Mouse (Mus musculus) G1E (cell line): ENCODE measurements around the gene Lilr4b. TPM values are rescaled to one million over a fixed set of nuclear protein-coding genes. Genes with fewer than 3 reads are reported as not detected.

Experiments used
- ATAC-seq: 2 replicates; pipeline ENCODE4 v1.8.0; 2016; ENCODE audit warnings: mild to moderate bottlenecking; ENCODE audit not compliant: insufficient number of reproducible peaks, poor library complexity, low FRiP score, severe bottlenecking; ENCODE audit errors: extremely low read depth
- DNase-seq: peaks from one replicate; pipeline ENCODE4 v3.0.0; 2012; ENCODE audit warnings: low spot score
- H3K27me3 ChIP-seq: 2 replicates; pipeline ENCODE4 v1.6.1; 2012; ENCODE audit warnings: mild to moderate bottlenecking, low read length, inconsistent platforms; ENCODE audit not compliant: insufficient read depth
- H3K36me3 ChIP-seq: replicated peaks from 2 replicates; pipeline ENCODE3; 2012; ENCODE audit warnings: mild to moderate bottlenecking, inconsistent platforms
- H3K4me1 ChIP-seq: 2 replicates; pipeline ENCODE4 v1.6.1; 2012; ENCODE audit warnings: low read depth, low read length, inconsistent platforms, mixed read lengths; ENCODE audit not compliant: insufficient read depth
- H3K4me3 ChIP-seq: 2 replicates; pipeline ENCODE4 v1.5.1; 2012; ENCODE audit warnings: low read depth, mild to moderate bottlenecking, inconsistent platforms, low read length, moderate library complexity, mixed read lengths
- H3K9me3 ChIP-seq: replicated peaks from 2 replicates; pipeline ENCODE4 v1.6.1; 2012; ENCODE audit warnings: inconsistent platforms
- CTCF ChIP-seq: IDR thresholded peaks from 2 replicates; pipeline ENCODE4 v1.5.1; 2012; ENCODE audit warnings: low read depth, low read length, inconsistent platforms, mixed read lengths
- GATA1 ChIP-seq: IDR thresholded peaks from 2 replicates; pipeline ENCODE4 v1.6.1; 2012; ENCODE audit warnings: borderline replicate concordance, low read length, inconsistent platforms, mixed read lengths
- GATA2 ChIP-seq: IDR thresholded peaks from 2 replicates; pipeline ENCODE4 v1.6.1; 2012; ENCODE audit warnings: low read depth, low read length, inconsistent platforms, borderline replicate concordance
- POLR2AphosphoS5 ChIP-seq: IDR thresholded peaks from 2 replicates; pipeline ENCODE4 v1.6.1; 2012; ENCODE audit warnings: low read depth, low read length, inconsistent platforms; ENCODE audit not compliant: insufficient replicate concordance
- TAL1 ChIP-seq: conservative IDR thresholded peaks from 2 replicates; pipeline ENCODE4 v1.6.1; 2012; ENCODE audit warnings: low read depth, low read length, inconsistent platforms, mixed read lengths
- polyA plus RNA-seq: library from polyadenylated mRNA; stranded (reverse); fragments of >175 nt; gene quantifications from 2 replicates; pipeline ENCODE4 v1.2.3, GENCODE M21; 2012
- total RNA-seq, 2 experiments: library from RNA; stranded (forward) in 1 of 2; stranded (reverse) in 1 of 2; fragments of 200-1000 nt in 1 of 2; fragments of >200 nt in 1 of 2; fragmentation: Nextera tagmentation in 1 of 2; gene quantifications; 2 replicates each; pipeline ENCODE4 v1.2.3; 2014 to 2017

Lilr4b gene
- total and polyA plus RNA-seq, 3 experiments = 4.4 TPM; not detected in 2

DNA sequence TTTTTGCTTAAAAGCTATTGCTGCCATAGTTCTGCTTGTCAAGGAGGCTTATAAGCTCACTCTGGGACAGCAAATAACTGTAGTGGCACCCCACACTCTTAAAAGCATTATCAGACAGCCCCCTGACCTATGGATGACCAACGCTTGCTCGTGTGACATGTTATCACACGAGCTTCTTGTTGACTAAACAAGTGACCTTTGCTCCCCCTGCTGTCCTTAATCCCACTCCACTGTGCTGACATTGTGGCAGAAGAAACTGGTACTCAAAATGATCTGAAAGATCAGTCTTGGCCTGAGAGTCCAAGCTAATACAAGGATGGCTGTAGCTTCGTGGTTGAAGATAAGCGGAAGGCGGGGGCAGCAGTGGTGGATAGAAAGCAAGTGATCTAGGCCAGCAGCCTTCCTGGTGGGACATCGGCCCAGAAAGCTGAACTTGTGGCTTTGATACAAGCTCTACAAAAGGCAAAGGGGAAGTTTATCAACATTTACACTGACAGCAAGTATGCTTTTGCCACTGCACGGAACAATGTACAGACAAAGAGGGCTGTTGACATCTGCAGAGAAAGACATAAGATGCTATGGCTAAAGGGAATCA lies 48.5 kb downstream of the Lilr4b start:
- ATAC-seq (no peak), DNase-seq (no peak)
- no peaks in the 10 kb centered on the region for H3K36me3 ChIP-seq
- no peak overlapping the region for H3K4me3 ChIP-seq
- H3K4me1 ChIP-seq = no peaks in the 10 kb centered on the region
- TF ChIP-seq POLR2AphosphoS5 (no peak), GATA1 (no peak), GATA2 (no peak), CTCF (no peak), TAL1 (no peak)
- no peaks in the 10 kb centered on the region for H3K27me3 ChIP-seq
- H3K9me3 ChIP-seq = no peaks in the 10 kb centered on the region

DNA sequence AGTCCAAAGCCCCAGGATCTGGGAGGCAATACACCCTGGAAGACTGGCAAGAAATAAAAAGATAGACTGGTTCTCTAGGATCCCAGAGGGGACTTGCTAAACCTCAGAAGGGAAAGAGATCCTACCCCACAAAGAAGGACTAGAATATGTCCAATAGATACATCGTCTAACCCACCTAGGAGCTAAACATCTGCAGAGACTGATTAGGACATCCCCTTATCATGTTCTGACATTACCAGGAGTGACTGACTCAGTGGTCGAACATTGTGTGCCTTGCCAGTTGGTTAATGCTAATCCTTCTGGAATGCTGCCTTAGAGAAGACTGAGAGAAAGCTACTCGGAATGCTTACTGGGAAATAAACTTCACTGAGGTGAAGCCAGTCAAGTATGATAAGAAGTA lies 49.1 kb downstream of the Lilr4b start:
- no peak for TF ChIP-seq POLR2AphosphoS5
- no peak for TF ChIP-seq CTCF
- TF ChIP-seq GATA1 = no peak
- no peak for TF ChIP-seq GATA2
- TF ChIP-seq TAL1 = no peak
- H3K4me3 ChIP-seq = no peak overlapping the region
- ATAC-seq = no peak

DNA sequence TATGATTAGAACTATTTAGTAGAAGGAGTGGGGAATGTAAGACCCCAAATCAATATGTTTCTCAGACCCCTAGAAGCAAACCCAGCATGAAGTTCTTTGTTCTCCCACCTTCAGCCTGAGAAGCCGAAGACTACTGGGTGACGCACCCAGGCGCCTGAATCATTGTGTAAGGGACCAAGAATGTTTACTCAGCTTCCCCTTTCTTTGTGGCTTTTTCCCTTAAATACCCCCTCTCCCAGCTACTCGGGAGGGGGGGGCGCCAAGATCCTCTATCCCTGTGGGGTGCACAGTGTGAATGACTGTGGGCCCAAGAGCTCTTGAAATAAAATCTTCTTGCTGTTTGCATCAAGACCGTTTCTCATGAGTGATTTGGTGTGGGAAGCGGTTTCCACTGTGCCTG lies 50.4 kb downstream of the Lilr4b start:
- Histone ChIP-seq H3K36me3 (no peaks in the 10 kb centered on the region), H3K9me3 (no peaks in the 10 kb centered on the region), H3K27me3 (no peaks in the 10 kb centered on the region), H3K4me3 (no peak overlapping the region), H3K4me1 (no peaks in the 10 kb centered on the region)
- DNase-seq (no peak), ATAC-seq (no peak)
- TF ChIP-seq GATA1 (no peak), POLR2AphosphoS5 (no peak), GATA2 (no peak), TAL1 (no peak), CTCF (no peak)

More for the DNA sequence above, 49.1 kb downstream of the Lilr4b start:
- no peak for DNase-seq
- Histone ChIP-seq H3K27me3 (no peaks in the 10 kb centered on the region), H3K9me3 (no peaks in the 10 kb centered on the region), H3K4me1 (no peaks in the 10 kb centered on the region), H3K36me3 (no peaks in the 10 kb centered on the region)

Other genes starting within 250 kb of the Lilr4b start
- not detected in 2 replicates for gene Gm49339, start within 50 bp of the Lilr4b start, total RNA-seq (2014; fragmentation: Nextera tagmentation)
- gene Gm49339, start within 50 bp of the Lilr4b start, total RNA-seq (2017) = 0.44 and 0.87 TPM in 2 replicates
- not detected in 2 replicates for gene Gm49339, start within 50 bp of the Lilr4b start, polyA plus RNA-seq
- gene Lilrb4a, start 10.3 kb downstream of the Lilr4b start, total RNA-seq (2014; fragmentation: Nextera tagmentation) = not detected in 2 replicates
- 19.1 and 20.1 TPM in 2 replicates for gene Lilrb4a, start 10.3 kb downstream of the Lilr4b start, total RNA-seq (2017)
- gene Lilrb4a, start 10.3 kb downstream of the Lilr4b start, polyA plus RNA-seq = not detected in 2 replicates
- gene Fam162b, start 109.9 kb downstream of the Lilr4b start, total RNA-seq (2014; fragmentation: Nextera tagmentation) = not detected in 2 replicates
- gene Fam162b, start 109.9 kb downstream of the Lilr4b start, total RNA-seq (2017) = not detected in 2 replicates
- not detected in 2 replicates for gene Fam162b, start 109.9 kb downstream of the Lilr4b start, polyA plus RNA-seq
- not detected in 2 replicates for gene Gprc6a, start 150.8 kb downstream of the Lilr4b start, total RNA-seq (2014; fragmentation: Nextera tagmentation)
- not detected in 2 replicates for gene Gprc6a, start 150.8 kb downstream of the Lilr4b start, total RNA-seq (2017)
- gene Gprc6a, start 150.8 kb downstream of the Lilr4b start, polyA plus RNA-seq = not detected in 2 replicates
- gene Rfx6, start 197.1 kb downstream of the Lilr4b start, total RNA-seq (2014; fragmentation: Nextera tagmentation) = not detected in 2 replicates
- gene Rfx6, start 197.1 kb downstream of the Lilr4b start, total RNA-seq (2017) = not detected in 2 replicates
- not detected in 2 replicates for gene Rfx6, start 197.1 kb downstream of the Lilr4b start, polyA plus RNA-seq